Mouse (Mus musculus): ENCODE measurements around the gene Foxp2. TPM values are rescaled to one million over a fixed set of nuclear protein-coding genes. Genes with fewer than 3 reads are reported as not detected.

Gene Foxp2
- total and polyA plus RNA-seq, 2 experiments from 2014 or later, result 37.2 to 50.8 TPM

DNA sequence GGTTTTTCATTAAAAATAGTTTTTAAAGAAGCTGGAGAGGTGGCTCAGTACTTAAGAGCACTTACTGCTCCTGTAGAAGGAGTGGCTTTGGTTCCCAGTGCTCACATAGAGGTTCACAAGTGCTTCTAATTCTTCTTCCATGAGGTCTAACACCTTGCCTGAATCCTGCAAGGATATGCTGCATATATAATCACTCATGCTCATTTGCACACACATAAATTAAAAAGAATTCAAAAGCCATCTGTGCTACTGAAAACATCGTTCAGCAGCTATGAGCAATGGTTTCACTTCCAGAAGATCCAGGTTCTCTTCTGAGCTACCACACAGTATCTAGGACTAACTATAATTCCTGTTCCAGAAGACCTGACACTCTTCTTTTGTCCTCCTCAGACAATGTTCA lies 200.4 kb downstream of the Foxp2 start:
- ATAC-seq, result no peak
- 39% methylated on average over 1 of the region's 1 CpGs for WGBS

DNA sequence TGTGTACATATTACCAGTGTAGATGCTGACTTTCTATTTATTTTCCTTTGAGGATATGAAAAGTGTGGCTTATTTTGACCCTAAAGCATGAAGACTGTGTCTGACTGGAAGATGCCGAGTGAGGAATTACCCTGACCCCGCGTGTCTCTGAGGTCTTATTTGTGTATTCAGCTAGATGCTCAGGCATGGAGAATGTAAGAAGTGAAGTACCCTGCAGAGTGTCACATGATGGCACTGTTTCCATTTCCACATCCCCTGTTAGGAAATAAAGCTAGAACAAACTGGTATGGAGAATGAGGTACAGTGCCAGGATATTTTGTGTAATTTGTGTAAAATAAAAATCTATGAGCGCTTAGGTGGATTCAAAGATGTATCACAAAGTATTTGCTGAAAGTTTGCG lies 219.8 kb downstream of the Foxp2 start:
- 0 out of 2 replicates have a peak, but pooled peaks cover 2% of the 10 kb centered on the region for H3K4me1 ChIP-seq (ENCODE audit: insufficient read depth)
- DNase-seq (peak; percentile 44), ATAC-seq (peak; percentile 76)
- no peaks in the 10 kb centered on the region for H3K9me3 ChIP-seq (ENCODE audit: low read length)
- no peak overlapping the region for H3K9ac ChIP-seq
- TF ChIP-seq CTCF (IDR thresholded peaks at IDR 0.05; ENCODE audit: low read depth), result peak; percentile 63
- H3K4me3 ChIP-seq (ENCODE audit: low read depth, low read length), result no peak overlapping the region
- H3K4me2 ChIP-seq (ENCODE audit: low read depth), result no peak overlapping the region
- no peak overlapping the region for H3K27ac ChIP-seq (ENCODE audit: low read depth, low read length)
- H3K27me3 ChIP-seq (ENCODE audit: insufficient read depth, low read length), result no peaks in the 10 kb centered on the region
- 65% methylated on average over 5 of the region's 5 CpGs for WGBS
- H3K36me3 ChIP-seq (ENCODE audit: insufficient read depth), result no peaks in the 10 kb centered on the region

More for the DNA sequence above, 200.4 kb downstream of the Foxp2 start:
- Histone ChIP-seq H3K27me3 (ENCODE audit: insufficient read depth, low read length) (no peaks in the 10 kb centered on the region), H3K27ac (ENCODE audit: low read depth, low read length) (no peak overlapping the region), H3K4me3 (ENCODE audit: low read depth, low read length) (no peak overlapping the region), H3K4me2 (ENCODE audit: low read depth) (no peak overlapping the region), H3K4me1 (ENCODE audit: insufficient read depth) (no peaks in the 10 kb centered on the region), H3K36me3 (ENCODE audit: insufficient read depth) (no peaks in the 10 kb centered on the region), H3K9me3 (ENCODE audit: low read length) (no peaks in the 10 kb centered on the region), H3K9ac (no peak overlapping the region)
- DNase-seq, result no peak
- no peak for TF ChIP-seq CTCF (IDR thresholded peaks at IDR 0.05; ENCODE audit: low read depth)

DNA sequence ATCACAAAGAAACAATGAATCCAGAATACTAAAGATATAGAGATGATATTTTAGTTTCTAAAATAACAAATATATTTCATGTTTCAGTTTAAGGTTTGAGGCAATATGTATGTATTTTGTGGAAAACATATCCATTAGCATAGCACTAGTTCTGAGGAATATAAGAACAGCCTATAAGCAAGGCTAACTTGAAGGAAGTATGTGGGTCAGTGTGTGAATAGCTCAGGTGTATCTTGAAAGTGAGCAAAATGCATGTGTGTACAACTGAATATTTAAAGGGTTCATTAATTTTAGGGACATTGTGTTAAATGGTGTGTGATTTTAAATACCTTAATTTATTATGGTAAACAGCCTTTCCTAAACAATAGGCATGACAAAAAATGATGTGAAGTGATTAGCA lies 220.2 kb downstream of the Foxp2 start:
- no peak overlapping the region for H3K4me2 ChIP-seq (ENCODE audit: low read depth)
- no peak for TF ChIP-seq CTCF (IDR thresholded peaks at IDR 0.05; ENCODE audit: low read depth)
- no peak overlapping the region for H3K9ac ChIP-seq
- H3K4me1 ChIP-seq (ENCODE audit: insufficient read depth), result 0 out of 2 replicates have a peak, but pooled peaks cover 2% of the 10 kb centered on the region
- no peak overlapping the region for H3K4me3 ChIP-seq (ENCODE audit: low read depth, low read length)
- H3K36me3 ChIP-seq (ENCODE audit: insufficient read depth), result no peaks in the 10 kb centered on the region
- no peak for DNase-seq
- ATAC-seq, result no peak
- no peak overlapping the region for H3K27ac ChIP-seq (ENCODE audit: low read depth, low read length)
- H3K9me3 ChIP-seq (ENCODE audit: low read length), result no peaks in the 10 kb centered on the region
- H3K27me3 ChIP-seq (ENCODE audit: insufficient read depth, low read length), result no peaks in the 10 kb centered on the region

DNA sequence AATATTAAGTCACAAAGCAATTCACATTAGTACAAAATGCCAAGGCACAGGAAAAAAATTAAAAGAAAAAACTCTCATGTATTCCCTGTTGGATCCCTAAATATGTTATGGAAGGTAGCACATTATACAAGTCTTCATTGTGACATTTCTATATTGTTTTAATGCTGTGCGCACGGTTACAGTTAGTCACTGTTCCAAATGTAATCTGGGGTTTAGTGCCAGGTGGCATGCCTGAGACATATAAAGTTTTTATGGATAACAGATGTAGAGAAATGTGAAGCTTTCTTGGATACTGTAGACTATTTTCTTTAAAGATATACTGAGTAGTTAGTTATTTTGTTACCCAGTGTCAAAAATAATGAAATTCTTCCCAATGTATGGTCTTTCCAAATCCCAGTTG lies 229.0 kb downstream of the Foxp2 start:
- Histone ChIP-seq H3K9me3 (ENCODE audit: low read length) (no peaks in the 10 kb centered on the region), H3K4me3 (ENCODE audit: low read depth, low read length) (no peak overlapping the region), H3K4me1 (ENCODE audit: insufficient read depth) (no peaks in the 10 kb centered on the region), H3K27me3 (ENCODE audit: insufficient read depth, low read length) (no peaks in the 10 kb centered on the region), H3K27ac (ENCODE audit: low read depth, low read length) (no peak overlapping the region), H3K9ac (no peak overlapping the region), H3K4me2 (ENCODE audit: low read depth) (no peak overlapping the region), H3K36me3 (ENCODE audit: insufficient read depth) (no peaks in the 10 kb centered on the region)
- WGBS, result 73% methylated on average over 2 of the region's 2 CpGs
- ATAC-seq (no peak), DNase-seq (no peak)
- no peak for TF ChIP-seq CTCF (IDR thresholded peaks at IDR 0.05; ENCODE audit: low read depth)

DNA sequence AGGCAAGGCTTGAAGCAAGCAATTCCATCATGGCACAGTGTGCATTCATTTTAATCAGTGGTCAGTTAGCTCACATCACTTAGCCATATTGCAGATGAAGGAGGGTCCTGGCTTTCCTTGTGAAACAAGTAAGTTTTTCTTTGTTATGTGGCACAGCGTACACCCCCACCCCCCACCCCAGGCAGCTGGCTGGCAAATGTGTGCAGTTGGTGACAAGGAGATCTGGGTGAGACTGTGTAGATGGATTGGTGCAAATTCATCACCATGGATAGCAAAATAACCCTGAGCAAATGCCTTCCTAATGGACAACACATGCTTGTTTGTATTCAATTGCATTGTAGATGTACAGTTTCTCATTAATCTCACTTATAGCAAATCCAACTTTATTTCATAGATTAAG lies 240.9 kb downstream of the Foxp2 start:
- Histone ChIP-seq H3K27me3 (ENCODE audit: insufficient read depth, low read length) (no peaks in the 10 kb centered on the region), H3K9me3 (ENCODE audit: low read length) (no peaks in the 10 kb centered on the region), H3K36me3 (ENCODE audit: insufficient read depth) (no peaks in the 10 kb centered on the region), H3K27ac (ENCODE audit: low read depth, low read length) (no peak overlapping the region), H3K4me3 (ENCODE audit: low read depth, low read length) (no peak overlapping the region), H3K9ac (no peak overlapping the region), H3K4me1 (ENCODE audit: insufficient read depth) (no peaks in the 10 kb centered on the region), H3K4me2 (ENCODE audit: low read depth) (no peak overlapping the region)
- WGBS, result 71% methylated on average over 1 of the region's 1 CpGs
- TF ChIP-seq CTCF (IDR thresholded peaks at IDR 0.05; ENCODE audit: low read depth), result no peak
- ATAC-seq, result no peak
- no peak for DNase-seq

DNA sequence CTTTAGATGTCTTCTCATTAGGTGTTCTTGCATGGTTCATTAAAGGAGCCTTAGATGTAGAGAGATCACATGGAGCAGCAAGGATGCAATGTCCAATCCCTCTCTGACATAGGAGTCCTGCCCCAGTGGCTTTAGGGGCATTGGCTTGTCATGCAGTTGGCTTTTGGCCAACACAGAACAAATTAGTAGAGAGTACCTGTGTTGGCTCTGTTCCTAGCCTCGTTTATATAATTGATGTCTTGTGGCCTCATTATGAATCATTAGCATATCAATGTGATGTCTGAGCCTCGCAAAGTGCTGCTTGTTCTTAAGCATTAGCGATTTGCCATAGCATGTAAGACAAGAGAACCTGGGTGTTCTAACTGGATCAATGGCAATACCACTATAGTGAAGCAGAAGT lies 250.5 kb downstream of the Foxp2 start:
- no peak for TF ChIP-seq CTCF (IDR thresholded peaks at IDR 0.05; ENCODE audit: low read depth)
- Histone ChIP-seq H3K4me3 (ENCODE audit: low read depth, low read length) (no peak overlapping the region), H3K4me2 (ENCODE audit: low read depth) (no peak overlapping the region), H3K9ac (no peak overlapping the region), H3K36me3 (ENCODE audit: insufficient read depth) (no peaks in the 10 kb centered on the region), H3K4me1 (ENCODE audit: insufficient read depth) (no peaks in the 10 kb centered on the region), H3K9me3 (ENCODE audit: low read length) (no peaks in the 10 kb centered on the region), H3K27me3 (ENCODE audit: insufficient read depth, low read length) (no peaks in the 10 kb centered on the region), H3K27ac (ENCODE audit: low read depth, low read length) (no peak overlapping the region)
- 11% methylated on average over 3 of the region's 3 CpGs for WGBS
- DNase-seq, result no peak
- ATAC-seq, result no peak

DNA sequence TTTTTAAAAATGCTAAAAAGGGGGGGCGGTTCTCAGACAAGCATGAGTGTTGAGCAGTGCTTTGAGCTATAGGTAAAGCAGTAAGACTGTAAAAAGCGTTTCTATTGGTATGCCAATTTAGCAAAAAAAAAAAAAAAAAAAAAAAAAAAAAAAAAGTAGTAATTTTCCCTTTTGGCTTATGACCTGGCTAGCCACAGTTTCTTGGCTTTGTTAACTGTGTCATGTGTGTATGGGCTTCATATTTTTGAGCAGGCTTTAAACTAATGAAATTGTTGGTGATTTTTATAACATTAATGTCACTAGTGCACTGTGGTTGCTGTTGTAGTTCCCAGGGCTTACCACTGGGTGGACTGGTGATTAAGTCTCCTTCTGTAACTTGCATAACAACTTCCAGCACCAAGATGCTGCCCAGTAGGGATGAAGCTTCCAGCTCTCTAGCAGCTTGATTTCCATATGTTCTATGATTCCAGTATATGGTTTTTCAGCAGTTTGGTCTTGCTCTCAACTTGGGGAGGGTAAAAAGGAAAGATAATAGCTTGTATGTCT lies 262.4 kb downstream of the Foxp2 start:
- no peaks in the 10 kb centered on the region for H3K27me3 ChIP-seq (ENCODE audit: insufficient read depth, low read length)
- no peak overlapping the region for H3K4me3 ChIP-seq (ENCODE audit: low read depth, low read length)
- no peaks in the 10 kb centered on the region for H3K4me1 ChIP-seq (ENCODE audit: insufficient read depth)
- H3K4me2 ChIP-seq (ENCODE audit: low read depth), result no peak overlapping the region
- ATAC-seq (no peak), DNase-seq (no peak)
- TF ChIP-seq CTCF (IDR thresholded peaks at IDR 0.05; ENCODE audit: low read depth), result peak; percentile 36
- H3K27ac ChIP-seq (ENCODE audit: low read depth, low read length), result no peak overlapping the region
- H3K9ac ChIP-seq, result no peak overlapping the region
- WGBS, result 89% methylated on average over 2 of the region's 2 CpGs
- H3K9me3 ChIP-seq (ENCODE audit: low read length), result no peaks in the 10 kb centered on the region
- no peaks in the 10 kb centered on the region for H3K36me3 ChIP-seq (ENCODE audit: insufficient read depth)
